Comparison of ENCODE assay signal across 14 mouse cellular contexts in the genomic region with DNA sequence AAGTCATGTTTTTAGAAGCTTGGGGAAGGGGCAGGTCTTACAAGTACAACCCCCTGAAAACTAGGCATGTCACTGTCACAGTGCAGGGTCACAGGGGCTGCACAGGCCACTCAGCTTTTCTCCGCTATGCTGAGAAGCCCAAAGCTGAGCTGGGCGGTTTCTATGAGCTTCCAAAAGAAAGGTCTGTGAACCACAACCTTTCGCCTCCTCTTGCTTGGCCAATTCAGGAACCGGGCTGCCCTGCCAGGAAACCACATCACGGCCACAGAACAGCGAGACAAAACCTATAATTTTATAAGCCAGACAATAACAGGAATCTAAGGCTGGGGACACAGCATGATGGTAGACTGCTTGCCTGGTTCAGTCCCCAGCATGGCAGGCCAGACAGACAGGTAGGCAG.
"Had no signal": no experiment of that assay in that cellular context is flagged by ENCODE, and none has a peak within 500 bp of the region (broad histone marks: within the 10 kb centered on the region; RNA-seq: fewer than 3 reads in every experiment).

No protein-coding gene starts in this region.

- H3K9ac ChIP-seq: limb, embryonic 13.5 days; liver, embryonic 14.5 days; midbrain, embryonic 12.5 days; neural tube, embryonic 13.5 days; stomach, embryonic 15.5 days had no signal

- H3K4me2 ChIP-seq: limb, embryonic 13.5 days; midbrain, embryonic 12.5 days; neural tube, embryonic 13.5 days; stomach, embryonic 15.5 days had no signal

- H3K27me3 ChIP-seq: limb, embryonic 13.5 days; midbrain, embryonic 12.5 days; neural tube, embryonic 13.5 days; stomach, embryonic 15.5 days had no signal

- DNase-seq: kidney, postnatal 14 days; left cerebral cortex, postnatal 4 days; lung, adult 18-20 months; retina, postnatal 1 day; right cerebral cortex, postnatal 14 days; thymus, adult 2 months; thymus, postnatal 25 days had no signal

- H3K9me3 ChIP-seq: limb, embryonic 13.5 days; midbrain, embryonic 12.5 days; neural tube, embryonic 13.5 days; stomach, embryonic 15.5 days had no signal

- H3K4me3 ChIP-seq: limb, embryonic 13.5 days; midbrain, embryonic 12.5 days; neural tube, embryonic 13.5 days; stomach, embryonic 15.5 days had no signal

- H3K36me3 ChIP-seq: stomach, embryonic 15.5 days had no signal

- H3K4me1 ChIP-seq: limb, embryonic 13.5 days; midbrain, embryonic 12.5 days; neural tube, embryonic 13.5 days; stomach, embryonic 15.5 days had no signal

- H3K27ac ChIP-seq: limb, embryonic 13.5 days; liver, embryonic 14.5 days; midbrain, embryonic 12.5 days; neural tube, embryonic 13.5 days; stomach, embryonic 15.5 days had no signal

- ATAC-seq: intestine, embryonic 16.5 days; midbrain, embryonic 16.5 days had no signal
